Mouse (Mus musculus) thymus, adult 18-20 months (tissue): Measurements from ENCODE around the gene Myh3.
A peak's percentile ranks its signal among the peaks of the same experiment; 100 is the strongest.
"Not testable (repeated sequence)": the region's sequence is repeated elsewhere in the genome, so short reads cannot be mapped to it uniquely, and the experiment has no call there.

ENCODE experiments used
- DNase-seq, 2 experiments: peaks; one replicate each; pipeline ENCODE4 v3.0.0; 2022; ENCODE audit warnings: mixed read lengths in 2 of 2

The Myh3 gene

GRCm38 (mm10) chr11:67078888-67079287 lies 788 bp downstream of the Myh3 start:
- no peak for DNase-seq

GRCm38 (mm10) chr11:67079740-67080139 lies 1.6 kb downstream of the Myh3 start:
- no peak for DNase-seq

- DNase-seq, result no peak
These were observed 2.1 kb downstream of the Myh3 start for GRCm38 (mm10) chr11:67080168-67080567.

GRCm38 (mm10) chr11:67081125-67081649 lies 3.1 kb downstream of the Myh3 start:
- no peak for DNase-seq

GRCm38 (mm10) chr11:67082188-67082587 lies 4.1 kb downstream of the Myh3 start:
- DNase-seq, result no peak

GRCm38 (mm10) chr11:67082793-67083192 lies 4.7 kb downstream of the Myh3 start:
- DNase-seq, result no peak

- no peak for DNase-seq
These were observed 5.1 kb downstream of the Myh3 start for GRCm38 (mm10) chr11:67083239-67083638.

- DNase-seq, result no peak
These were observed 5.7 kb downstream of the Myh3 start for GRCm38 (mm10) chr11:67083712-67084340.

- DNase-seq, result peak in 1 of 2 experiments; percentile 19
These were observed 7.4 kb downstream of the Myh3 start for GRCm38 (mm10) chr11:67085489-67085888.

GRCm38 (mm10) chr11:67086467-67087164 lies 8.5 kb downstream of the Myh3 start:
- no peak for DNase-seq

- no peak for DNase-seq
These were observed 9.1 kb downstream of the Myh3 start for GRCm38 (mm10) chr11:67087225-67087624.

- not testable (repeated sequence) for DNase-seq
These were observed 14.3 kb downstream of the Myh3 start for GRCm38 (mm10) chr11:67092354-67092753.

- no peak for DNase-seq
These were observed 15.1 kb downstream of the Myh3 start for GRCm38 (mm10) chr11:67093201-67093600.

- DNase-seq, result no peak
These were observed 15.6 kb downstream of the Myh3 start for GRCm38 (mm10) chr11:67093652-67094051.

- no peak for DNase-seq
These were observed 16.4 kb downstream of the Myh3 start for GRCm38 (mm10) chr11:67094470-67094869.

- DNase-seq, result no peak
These were observed 19.6 kb downstream of the Myh3 start for GRCm38 (mm10) chr11:67097709-67098108.

- DNase-seq, result no peak
These were observed 20.3 kb downstream of the Myh3 start for GRCm38 (mm10) chr11:67098427-67098826.

- DNase-seq, result no peak
These were observed 21.1 kb downstream of the Myh3 start for GRCm38 (mm10) chr11:67099241-67099640.

- no peak for DNase-seq
These were observed 22.1 kb downstream of the Myh3 start for GRCm38 (mm10) chr11:67100169-67100568.

- no peak for DNase-seq
These were observed 23.6 kb downstream of the Myh3 start for GRCm38 (mm10) chr11:67101713-67102112.

GRCm38 (mm10) chr11:67103256-67103655 lies 25.2 kb downstream of the Myh3 start:
- DNase-seq, result no peak

- no peak for DNase-seq
These were observed 26.1 kb downstream of the Myh3 start for GRCm38 (mm10) chr11:67104242-67104641.

GRCm38 (mm10) chr11:67104714-67105113 lies 26.6 kb downstream of the Myh3 start:
- DNase-seq, result no peak

- no peak for DNase-seq
These were observed 27.6 kb downstream of the Myh3 start for GRCm38 (mm10) chr11:67105689-67106088.
